Mouse (Mus musculus) hindbrain, postnatal 0 days (tissue): ENCODE results near the gene Cd300lf. TPM values are rescaled to one million over a fixed set of nuclear protein-coding genes. Genes with fewer than 3 reads are reported as not detected.

Source experiments
- ATAC-seq: fragments of 200-750 bp; cut with Nextera tagmentation; 2 replicates; pipeline ENCODE4 v1.8.0; 2017; ENCODE audit warnings: mild to moderate bottlenecking, moderate TSS enrichment, moderate library complexity
- DNase-seq: peaks from one replicate; pipeline ENCODE4 v3.0.0-alpha.2; 2015; ENCODE audit warnings: low spot score
- H3K27ac ChIP-seq: fragments of 300-500 bp; sonication (generic); 2 replicates; pipeline ENCODE4 v1.5.1; 2014; ENCODE audit warnings: mild to moderate bottlenecking
- H3K27me3 ChIP-seq: fragments of 300-500 bp; sonication (generic); 2 replicates; pipeline ENCODE4 v1.6.1; 2014; ENCODE audit warnings: low read length, mixed read lengths; ENCODE audit not compliant: insufficient read depth
- H3K36me3 ChIP-seq: fragments of 300-500 bp; sonication (generic); 2 replicates; pipeline ENCODE4 v1.6.1; 2014; ENCODE audit warnings: low read length, mixed read lengths; ENCODE audit not compliant: insufficient read depth
- H3K4me1 ChIP-seq: fragments of 300-500 bp; sonication (generic); 2 replicates; pipeline ENCODE4 v1.6.1; 2014; ENCODE audit warnings: antibody characterized with exemption, low read length, mixed read lengths; ENCODE audit not compliant: insufficient read depth
- H3K4me2 ChIP-seq: fragments of 300-500 bp; sonication (generic); 2 replicates; pipeline ENCODE4 v1.6.1; 2014; ENCODE audit warnings: low read depth, mild to moderate bottlenecking, low read length, moderate library complexity, mixed read lengths
- H3K4me3 ChIP-seq: fragments of 300-500 bp; sonication (generic); 2 replicates; pipeline ENCODE4 v1.5.1; 2014; ENCODE audit warnings: low read length
- H3K9ac ChIP-seq: fragments of 300-500 bp; sonication (generic); replicated peaks from 2 replicates; pipeline ENCODE4 v1.6.1; 2014; ENCODE audit warnings: mild to moderate bottlenecking, low read length, moderate library complexity, mixed read lengths
- H3K9me3 ChIP-seq: fragments of 300-500 bp; sonication (generic); 2 replicates; pipeline ENCODE4 v1.6.1; 2016; ENCODE audit warnings: low read length, mixed read lengths
- CTCF ChIP-seq: IDR thresholded peaks from 2 replicates; pipeline ENCODE4 v1.5.1; 2016; ENCODE audit warnings: antibody characterized with exemption, control low read depth, low read depth
- WGBS: fragments of 180-500 bp; shearing (Covaris S2); extraction: QIAGEN DNeasy Blood & Tissue Kit; methylation state at CpG from one replicate; pipeline ENCODE4 v1.1.7; 2014; 5-methylcytosine and 5-hydroxymethylcytosine counted together
- polyA plus RNA-seq: library from polyadenylated mRNA; unstranded; fragments of >200 nt; fragmentation: Nextera tagmentation; extraction: Ambion mirVana; gene quantifications from 2 replicates; pipeline ENCODE4 v1.2.1, GENCODE M21; 2015
- total RNA-seq: library from RNA; depleted of rRNA; stranded (reverse); fragments of >200 nt; gene quantifications from 2 replicates; pipeline ENCODE4 v1.2.3, GENCODE M21; 2014

Cd300lf gene
- total and polyA plus RNA-seq, 2 experiments from 2014 or later, result 0.23 TPM; not detected in 1

GRCm38 (mm10) chr11:115176399-115177190 is 42.8 kb upstream of the Cd300lf start:
- H3K4me1 ChIP-seq, result peaks cover 21% of the 10 kb centered on the region
- H3K9ac ChIP-seq, result no peak overlapping the region
- H3K27ac ChIP-seq, result peak overlapping the region; percentile 68
- ATAC-seq, result no peak
- DNase-seq, result no peak
- H3K27me3 ChIP-seq, result no peaks in the 10 kb centered on the region
- 58% methylated on average over 24 of the region's 24 CpGs for WGBS
- H3K9me3 ChIP-seq, result no peaks in the 10 kb centered on the region
- no peak overlapping the region for H3K4me2 ChIP-seq
- no peak overlapping the region for H3K4me3 ChIP-seq
- TF ChIP-seq CTCF, result no peak
- no peaks in the 10 kb centered on the region for H3K36me3 ChIP-seq

- TF ChIP-seq CTCF, result no peak
Observed at GRCm38 (mm10) chr11:115173549-115174339, 40.0 kb upstream of the Cd300lf start.

GRCm38 (mm10) chr11:115172825-115173287 is 39.1 kb upstream of the Cd300lf start:
- no peak overlapping the region for H3K4me3 ChIP-seq
- no peak overlapping the region for H3K9ac ChIP-seq
- peak overlapping the region; percentile 32; the same call in 1 of the 2 replicates for H3K27ac ChIP-seq
- peak; percentile 76 for DNase-seq
- no peak overlapping the region for H3K4me2 ChIP-seq
- WGBS, result 32% methylated on average over 4 of the region's 4 CpGs
- no peaks in the 10 kb centered on the region for H3K9me3 ChIP-seq
- H3K27me3 ChIP-seq, result no peaks in the 10 kb centered on the region
- TF ChIP-seq CTCF, result no peak
- no peaks in the 10 kb centered on the region for H3K36me3 ChIP-seq
- ATAC-seq, result peak; percentile 19; the same call in 1 of the 2 replicates
- H3K4me1 ChIP-seq, result peaks cover 21% of the 10 kb centered on the region

More at GRCm38 (mm10) chr11:115173549-115174339, 40.0 kb upstream of the Cd300lf start:
- Histone ChIP-seq H3K4me1 (peaks cover 21% of the 10 kb centered on the region), H3K27ac (0 out of 2 replicates have a peak overlapping the region, but pooled peaks have one; percentile 26), H3K36me3 (no peaks in the 10 kb centered on the region), H3K4me2 (0 out of 2 replicates have a peak overlapping the region, but pooled peaks have one; percentile 17), H3K9me3 (no peaks in the 10 kb centered on the region), H3K27me3 (no peaks in the 10 kb centered on the region), H3K4me3 (no peak overlapping the region), H3K9ac (no peak overlapping the region)
- ATAC-seq, result no peak
- DNase-seq, result no peak
- 13% methylated on average over 16 of the region's 16 CpGs for WGBS

- WGBS, result 42% methylated on average over 8 of the region's 8 CpGs
- TF ChIP-seq CTCF, result no peak
- Histone ChIP-seq H3K27me3 (no peaks in the 10 kb centered on the region), H3K27ac (no peak overlapping the region), H3K9ac (no peak overlapping the region), H3K36me3 (no peaks in the 10 kb centered on the region), H3K4me2 (0 out of 2 replicates have a peak overlapping the region, but pooled peaks have one; percentile 7), H3K4me1 (peaks cover 18% of the 10 kb centered on the region), H3K9me3 (no peaks in the 10 kb centered on the region), H3K4me3 (no peak overlapping the region)
- DNase-seq, result no peak
- no peak for ATAC-seq
Observed at GRCm38 (mm10) chr11:115171125-115171524, 37.3 kb upstream of the Cd300lf start.

- WGBS, result 90% methylated on average over 4 of the region's 4 CpGs
- H3K36me3 ChIP-seq, result no peaks in the 10 kb centered on the region
- no peak overlapping the region for H3K4me2 ChIP-seq
- no peak for TF ChIP-seq CTCF
- no peak for DNase-seq
- no peak overlapping the region for H3K4me3 ChIP-seq
- no peak overlapping the region for H3K27ac ChIP-seq
- peaks cover 18% of the 10 kb centered on the region for H3K4me1 ChIP-seq
- no peaks in the 10 kb centered on the region for H3K27me3 ChIP-seq
- no peaks in the 10 kb centered on the region for H3K9me3 ChIP-seq
- no peak for ATAC-seq
- H3K9ac ChIP-seq, result no peak overlapping the region
Observed at GRCm38 (mm10) chr11:115169430-115169829, 35.6 kb upstream of the Cd300lf start.

- Histone ChIP-seq H3K27me3 (no peaks in the 10 kb centered on the region), H3K4me1 (peaks cover 14% of the 10 kb centered on the region; the same call in 1 of the 2 replicates), H3K4me2 (no peak overlapping the region), H3K4me3 (no peak overlapping the region), H3K36me3 (no peaks in the 10 kb centered on the region), H3K9me3 (no peaks in the 10 kb centered on the region), H3K27ac (no peak overlapping the region), H3K9ac (no peak overlapping the region)
- DNase-seq (no peak), ATAC-seq (no peak)
- WGBS, result 83% methylated on average over 8 of the region's 8 CpGs
- TF ChIP-seq CTCF, result no peak
Observed at GRCm38 (mm10) chr11:115167631-115168249, 33.9 kb upstream of the Cd300lf start.
